Mouse (Mus musculus) heart, embryonic 11.5 days (tissue): ENCODE measurements at regions not wholly inside any gene's neighbourhood (a gene's known extent, or its start where the extent isn't known, plus 50 kb on each side); places are given as distances from the start of the nearest gene placed in this dataset.

Experiments
- ATAC-seq: fragments of 200-750 bp; cut with Nextera tagmentation; replicated peaks from 2 replicates; pipeline ENCODE4 v1.8.0; 2017; ENCODE audit warnings: moderate library complexity; ENCODE audit not compliant: insufficient number of reproducible peaks, low FRiP score, low TSS enrichment
- H3K27ac ChIP-seq: fragments of 300-500 bp; sonication (generic); 2 replicates; pipeline ENCODE4 v1.5.1; 2014; ENCODE audit warnings: mild to moderate bottlenecking, low read depth, low read length
- H3K27me3 ChIP-seq: fragments of 300-500 bp; sonication (generic); 2 replicates; pipeline ENCODE4 v1.6.1; 2014; ENCODE audit warnings: mild to moderate bottlenecking, low read length, mixed read lengths; ENCODE audit not compliant: control insufficient read depth, insufficient read depth
- H3K36me3 ChIP-seq: fragments of 300-500 bp; sonication (generic); 2 replicates; pipeline ENCODE4 v1.6.1; 2014; ENCODE audit warnings: mild to moderate bottlenecking, low read length, moderate library complexity, mixed read lengths; ENCODE audit not compliant: control insufficient read depth, insufficient read depth
- H3K4me1 ChIP-seq: fragments of 300-500 bp; sonication (generic); 2 replicates; pipeline ENCODE4 v1.6.1; 2014; ENCODE audit warnings: low read length; ENCODE audit not compliant: control insufficient read depth, insufficient read depth
- H3K4me2 ChIP-seq: fragments of 300-500 bp; sonication (generic); 2 replicates; pipeline ENCODE4 v1.6.1; 2014; ENCODE audit warnings: mild to moderate bottlenecking, moderate library complexity
- H3K4me3 ChIP-seq: fragments of 300-500 bp; sonication (generic); 2 replicates; pipeline ENCODE4 v1.5.1; 2014; ENCODE audit warnings: low read depth, low read length
- H3K9ac ChIP-seq: fragments of 300-500 bp; sonication (generic); 2 replicates; pipeline ENCODE4 v1.6.1; 2014; ENCODE audit warnings: mild to moderate bottlenecking, low read depth, low read length, moderate library complexity
- H3K9me3 ChIP-seq: fragments of 300-500 bp; sonication (generic); replicated peaks from 2 replicates; pipeline ENCODE4 v1.6.1; 2016; ENCODE audit warnings: low read length; ENCODE audit not compliant: control insufficient read depth
- WGBS: fragments of 180-500 bp; shearing (Covaris S2); extraction: QIAGEN DNeasy Blood & Tissue Kit; methylation state at CpG from one replicate; pipeline ENCODE4 v1.1.7; 2014; ENCODE audit not compliant: insufficient replicate concordance; 5-methylcytosine and 5-hydroxymethylcytosine counted together

GRCm38 (mm10) chr8:5938057-5938456 is 832.9 kb upstream of the Slc10a2 start:
- H3K4me3 ChIP-seq: no peak overlapping the region
- no peaks in the 10 kb centered on the region for H3K4me1 ChIP-seq
- no peak overlapping the region for H3K27ac ChIP-seq
- H3K4me2 ChIP-seq: no peak overlapping the region
- H3K9me3 ChIP-seq: no peaks in the 10 kb centered on the region
- no peak for ATAC-seq
- H3K36me3 ChIP-seq: no peaks in the 10 kb centered on the region
- no peak overlapping the region for H3K9ac ChIP-seq
- no peaks in the 10 kb centered on the region for H3K27me3 ChIP-seq
- WGBS: 76% methylated on average over 3 of the region's 3 CpGs

DNA sequence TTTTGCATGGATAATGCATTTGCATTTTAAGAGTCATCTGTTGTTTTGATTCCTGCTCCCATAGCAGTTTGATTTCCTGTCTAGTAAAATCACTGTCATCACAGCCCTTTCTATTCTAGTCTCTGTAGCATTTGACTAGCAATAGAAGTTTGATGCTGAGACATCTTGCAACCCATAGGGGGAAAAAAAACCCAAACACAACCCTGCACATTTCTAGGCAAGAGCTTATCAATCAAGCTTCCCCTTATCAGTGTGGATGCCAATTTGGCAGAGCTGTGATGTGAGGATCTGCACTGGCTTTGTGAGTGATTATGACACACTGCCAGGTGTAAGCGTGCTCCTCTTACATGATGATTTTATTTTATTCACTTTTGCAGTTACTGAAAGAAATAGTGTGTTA is 813.0 kb upstream of the Slc10a2 start:
- Histone ChIP-seq H3K27me3 (no peaks in the 10 kb centered on the region), H3K4me1 (no peaks in the 10 kb centered on the region), H3K36me3 (no peaks in the 10 kb centered on the region), H3K4me3 (no peak overlapping the region), H3K4me2 (no peak overlapping the region), H3K9ac (no peak overlapping the region), H3K9me3 (no peaks in the 10 kb centered on the region), H3K27ac (no peak overlapping the region)
- no peak for ATAC-seq
- WGBS: 50% methylated on average over 1 of the region's 1 CpGs
